Mouse (Mus musculus) thymus, adult 2 months (tissue): ENCODE data around the gene Col11a2. TPM values are rescaled to one million over a fixed set of nuclear protein-coding genes. Genes with fewer than 3 reads are reported as not detected.
A peak's percentile ranks its signal among the peaks of the same experiment; 100 is the strongest.

ENCODE experiments used
- DNase-seq: peaks from one replicate; pipeline ENCODE4 v3.0.0; 2021
- H3K27ac ChIP-seq: fragments of 200-500 bp; 2 replicates; pipeline ENCODE4 v1.5.1; 2012; ENCODE audit warnings: low read length, control low read depth; ENCODE audit not compliant: control insufficient read depth, insufficient read depth
- H3K27me3 ChIP-seq: fragments of 200-500 bp; 2 replicates; pipeline ENCODE4 v1.6.1; 2012; ENCODE audit warnings: mild to moderate bottlenecking, low read length, moderate library complexity, mixed read lengths; ENCODE audit not compliant: control insufficient read depth, insufficient read depth
- H3K36me3 ChIP-seq: fragments of 200-500 bp; 2 replicates; pipeline ENCODE4 v1.6.1; 2012; ENCODE audit warnings: mild to moderate bottlenecking, low read length, moderate library complexity; ENCODE audit not compliant: control insufficient read depth, insufficient read depth
- H3K4me1 ChIP-seq: fragments of 200-500 bp; replicated peaks from 2 replicates; pipeline ENCODE4 v1.6.1; 2012; ENCODE audit warnings: low read length; ENCODE audit not compliant: control insufficient read depth, insufficient read depth
- H3K4me3 ChIP-seq: fragments of 200-500 bp; 2 replicates; pipeline ENCODE4 v1.5.1; 2012; ENCODE audit warnings: mild to moderate bottlenecking, low read length, control low read depth, moderate library complexity; ENCODE audit not compliant: control insufficient read depth, insufficient read depth
- CTCF ChIP-seq: fragments of 200-500 bp; IDR thresholded peaks from 2 replicates; pipeline ENCODE4 v1.5.1; 2012; ENCODE audit warnings: mild to moderate bottlenecking, control low read depth, low read length, moderate library complexity, borderline replicate concordance; ENCODE audit not compliant: control insufficient read depth, poor library complexity, insufficient read depth; ENCODE audit errors: extremely low read depth
- POLR2A ChIP-seq: fragments of 200-500 bp; IDR thresholded peaks from 2 replicates; pipeline ENCODE4 v1.6.1; 2012; ENCODE audit warnings: mild to moderate bottlenecking, low read length, control low read depth, moderate library complexity; ENCODE audit not compliant: control insufficient read depth, poor library complexity, insufficient read depth; ENCODE audit errors: extremely low read depth
- WGBS: fragments of 180-500 bp; shearing (Covaris S2); methylation state at CpG from one replicate; pipeline ENCODE4 v1.1.7; 2018; 5-methylcytosine and 5-hydroxymethylcytosine counted together
- polyA plus RNA-seq: library from polyadenylated mRNA; depleted of rRNA; stranded (reverse); fragments of >200 nt; gene quantifications from 2 replicates; pipeline ENCODE4 v1.2.3, GENCODE M21; 2012

The Col11a2 gene
- polyA plus RNA-seq, 1 experiment = 11.8 TPM

- WGBS = under 1% methylated on average over 9 of the region's 9 CpGs
These were observed 38.3 kb downstream of the Col11a2 start for GRCm38 (mm10) chr17:34077549-34077948.

DNA sequence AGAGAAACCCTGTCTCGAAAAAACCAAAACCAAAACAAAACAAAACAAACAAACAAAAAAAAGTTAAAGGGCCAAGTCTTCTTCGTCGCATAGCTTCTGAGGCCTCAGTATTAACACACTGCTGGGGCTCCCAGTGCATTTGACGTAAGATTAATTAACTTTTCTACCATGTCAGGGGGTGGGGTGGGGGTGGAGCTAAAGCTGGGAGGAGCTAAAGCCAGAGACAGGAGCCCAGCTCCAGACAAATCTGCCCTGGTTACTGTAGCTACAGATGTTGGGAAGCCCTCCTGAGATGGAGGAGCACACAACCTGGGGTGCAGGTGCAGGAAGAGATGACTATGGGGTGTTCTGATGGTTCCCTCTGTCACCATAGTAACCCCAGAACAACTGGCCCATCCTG lies 38.9 kb downstream of the Col11a2 start:
- 73% methylated on average over 4 of the region's 4 CpGs for WGBS
- no peak for DNase-seq
- no peaks in the 10 kb centered on the region for H3K36me3 ChIP-seq
- no peaks in the 10 kb centered on the region for H3K27me3 ChIP-seq
- H3K4me3 ChIP-seq = no peak overlapping the region
- H3K27ac ChIP-seq = no peak overlapping the region
- no peaks in the 10 kb centered on the region for H3K4me1 ChIP-seq
- no peak for TF ChIP-seq CTCF
- no peak for TF ChIP-seq POLR2A

More at GRCm38 (mm10) chr17:34077549-34077948, 38.3 kb downstream of the Col11a2 start:
- Histone ChIP-seq H3K27ac (no peak overlapping the region), H3K36me3 (no peaks in the 10 kb centered on the region), H3K4me3 (no peak overlapping the region), H3K4me1 (no peaks in the 10 kb centered on the region), H3K27me3 (no peaks in the 10 kb centered on the region)
- 0 out of 2 replicates have a peak, but pooled peaks have one; percentile 18 for TF ChIP-seq CTCF
- no peak for TF ChIP-seq POLR2A
- DNase-seq = peak; percentile 67

- 95% methylated on average over 11 of the region's 11 CpGs for WGBS
- H3K27me3 ChIP-seq = no peaks in the 10 kb centered on the region
- H3K4me3 ChIP-seq = no peak overlapping the region
- no peak overlapping the region for H3K27ac ChIP-seq
- H3K4me1 ChIP-seq = no peaks in the 10 kb centered on the region
- no peaks in the 10 kb centered on the region for H3K36me3 ChIP-seq
- no peak for DNase-seq
- TF ChIP-seq POLR2A (no peak), CTCF (no peak)
These were observed 39.8 kb downstream of the Col11a2 start for GRCm38 (mm10) chr17:34079002-34079401.

DNA sequence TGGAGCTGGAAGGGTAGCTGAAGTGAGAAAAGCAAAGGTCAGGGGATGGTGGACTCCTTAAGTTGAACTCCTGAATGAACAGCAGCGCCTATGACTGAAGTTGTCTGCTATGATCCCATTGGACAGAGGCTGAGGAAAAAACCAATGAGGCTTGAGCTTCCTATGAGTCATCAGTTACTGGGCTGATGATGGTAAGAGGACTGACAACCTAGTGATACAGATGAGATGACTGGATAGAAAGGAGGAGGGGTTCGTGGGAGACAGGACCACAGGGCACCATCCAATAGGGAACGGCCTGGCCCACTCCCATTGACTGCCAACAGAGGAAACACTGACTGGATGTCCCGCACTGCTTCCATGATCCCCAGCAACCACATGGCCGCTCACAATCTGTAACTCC lies 40.4 kb downstream of the Col11a2 start:
- DNase-seq = peak; percentile 26
- Histone ChIP-seq H3K36me3 (no peaks in the 10 kb centered on the region), H3K4me1 (no peaks in the 10 kb centered on the region), H3K27ac (no peak overlapping the region), H3K4me3 (no peak overlapping the region), H3K27me3 (no peaks in the 10 kb centered on the region)
- no peak for TF ChIP-seq POLR2A
- TF ChIP-seq CTCF = no peak
- WGBS = 51% methylated on average over 5 of the region's 5 CpGs

GRCm38 (mm10) chr17:34083104-34083503 lies 43.9 kb downstream of the Col11a2 start:
- Histone ChIP-seq H3K36me3 (no peaks in the 10 kb centered on the region), H3K27me3 (no peaks in the 10 kb centered on the region), H3K27ac (no peak overlapping the region), H3K4me3 (no peak overlapping the region), H3K4me1 (no peaks in the 10 kb centered on the region)
- WGBS = 86% methylated on average over 8 of the region's 8 CpGs
- no peak for DNase-seq
- TF ChIP-seq POLR2A (no peak), CTCF (no peak)

DNA sequence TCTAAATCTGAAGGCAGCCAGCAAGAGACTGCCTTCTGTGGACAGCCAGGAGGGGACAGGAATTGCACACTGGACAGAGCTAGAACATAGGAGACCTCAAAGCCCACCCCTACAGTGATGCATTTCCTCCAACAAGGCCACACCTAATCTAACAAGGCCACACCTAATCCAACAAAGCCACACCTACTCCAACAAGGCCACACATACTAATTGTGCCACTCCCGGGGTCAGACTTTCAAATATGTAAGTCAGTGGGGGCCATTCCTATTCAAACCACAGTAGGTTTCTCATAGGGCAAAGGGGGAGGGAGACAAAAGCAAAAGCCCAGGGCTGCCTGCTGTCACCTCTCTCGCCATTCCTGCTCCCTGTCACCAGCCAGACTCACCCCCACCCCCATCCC lies 48.1 kb downstream of the Col11a2 start:
- no peak overlapping the region for H3K4me3 ChIP-seq

DNA sequence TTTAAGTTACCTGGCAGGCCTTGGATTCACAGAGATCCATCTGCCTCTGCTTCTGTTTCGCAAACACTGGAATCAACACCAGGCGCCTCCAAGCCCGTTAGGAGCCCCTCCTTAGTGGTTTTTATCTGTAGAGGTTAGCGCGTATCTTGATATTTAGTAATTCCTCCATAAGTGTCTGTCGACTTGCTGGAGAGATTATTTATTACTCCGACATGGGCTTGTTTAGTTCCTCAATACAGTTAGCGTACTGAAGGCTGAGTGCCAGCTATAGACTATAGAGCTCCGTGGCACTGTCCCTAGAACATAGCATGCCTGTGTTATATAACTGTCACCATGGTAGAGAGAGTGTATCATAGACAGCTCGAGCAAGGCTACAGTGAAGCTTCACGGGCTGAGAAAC lies 48.9 kb downstream of the Col11a2 start:
- WGBS = 73% methylated on average over 11 of the region's 11 CpGs
- H3K36me3 ChIP-seq = no peaks in the 10 kb centered on the region
- no peak for TF ChIP-seq POLR2A
- TF ChIP-seq CTCF = no peak
- peaks cover 18% of the 10 kb centered on the region for H3K4me1 ChIP-seq
- no peak for DNase-seq
- no peak overlapping the region for H3K27ac ChIP-seq
- H3K4me3 ChIP-seq = no peak overlapping the region
- H3K27me3 ChIP-seq = no peaks in the 10 kb centered on the region

More for the DNA sequence above, 48.1 kb downstream of the Col11a2 start:
- 85% methylated on average over 2 of the region's 2 CpGs for WGBS
- Histone ChIP-seq H3K4me1 (peaks cover 11% of the 10 kb centered on the region), H3K36me3 (no peaks in the 10 kb centered on the region), H3K27me3 (no peaks in the 10 kb centered on the region), H3K27ac (no peak overlapping the region)
- no peak for DNase-seq
- no peak for TF ChIP-seq CTCF
- no peak for TF ChIP-seq POLR2A
